Mouse (Mus musculus): Measurements from ENCODE around the gene Adcy6.
"Not testable (repeated sequence)": the region's sequence is repeated elsewhere in the genome, so short reads cannot be mapped to it uniquely, and the experiment has no call there.

Adcy6 gene

DNA sequence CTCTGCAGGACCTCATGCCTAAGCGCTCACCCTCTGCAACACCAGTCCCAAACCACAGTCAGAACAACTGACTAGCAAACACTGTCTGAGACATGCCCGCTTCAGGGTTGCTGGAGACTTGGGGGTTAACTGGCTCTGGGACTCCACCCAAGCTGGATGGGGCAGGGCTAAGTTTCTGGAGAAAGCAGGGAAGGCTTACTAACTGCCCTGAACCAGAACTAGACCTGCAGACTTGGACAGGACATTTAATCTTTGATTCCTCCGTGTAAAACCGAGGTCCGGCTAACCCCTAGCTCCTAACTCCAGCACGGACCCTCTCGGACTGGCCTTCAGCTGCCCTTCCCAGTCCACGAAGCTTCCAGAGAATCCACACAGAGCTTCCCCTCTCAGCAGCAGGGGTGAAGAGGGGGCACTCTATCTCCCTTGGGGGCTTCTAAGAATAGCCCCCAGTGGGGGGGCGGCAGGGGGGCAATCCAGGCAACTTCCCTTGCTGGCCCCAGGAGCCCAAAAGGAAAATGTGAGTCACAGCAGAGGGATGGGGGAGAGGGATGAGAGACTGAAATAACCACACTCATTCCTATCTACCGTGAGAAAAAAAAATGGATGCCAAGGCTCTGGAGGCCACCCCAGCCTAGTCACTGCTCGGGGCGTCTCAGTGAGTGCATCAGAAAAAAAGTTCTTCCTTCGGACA lies 7.5 kb downstream of the Adcy6 start:
- DNase-seq (ENCODE audit: low spot score in 2 of 2) = no peak

- DNase-seq (ENCODE audit: low spot score in 2 of 2) = no peak
These were observed 8.1 kb downstream of the Adcy6 start for GRCm38 (mm10) chr15:98601832-98602190.

- no peak for DNase-seq (ENCODE audit: low spot score in 2 of 2)
These were observed 9.7 kb downstream of the Adcy6 start for GRCm38 (mm10) chr15:98600036-98600709.

DNA sequence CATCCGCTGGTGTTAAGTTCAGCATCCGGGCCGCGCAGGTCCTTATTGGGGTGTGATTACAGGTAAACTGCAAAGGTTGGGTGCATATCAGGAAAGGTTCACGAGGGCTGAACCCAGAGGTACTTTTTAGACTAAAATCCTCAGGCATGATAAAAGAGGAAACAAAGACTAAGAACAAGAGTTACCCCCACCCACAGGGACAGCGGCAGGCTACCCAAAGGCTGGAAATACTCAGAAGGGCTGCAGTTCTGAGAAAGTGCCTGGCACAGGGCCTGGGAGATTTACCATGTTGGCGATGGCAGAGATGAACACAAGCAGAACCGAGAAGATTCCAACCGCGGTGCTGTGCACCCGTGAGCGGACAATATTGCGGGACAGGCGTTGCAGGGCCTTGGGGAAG lies 13.3 kb downstream of the Adcy6 start:
- no peak for DNase-seq (ENCODE audit: low spot score in 2 of 2)

GRCm38 (mm10) chr15:98595049-98595448 lies 14.8 kb downstream of the Adcy6 start:
- no peak for DNase-seq (ENCODE audit: low spot score in 2 of 2)

DNA sequence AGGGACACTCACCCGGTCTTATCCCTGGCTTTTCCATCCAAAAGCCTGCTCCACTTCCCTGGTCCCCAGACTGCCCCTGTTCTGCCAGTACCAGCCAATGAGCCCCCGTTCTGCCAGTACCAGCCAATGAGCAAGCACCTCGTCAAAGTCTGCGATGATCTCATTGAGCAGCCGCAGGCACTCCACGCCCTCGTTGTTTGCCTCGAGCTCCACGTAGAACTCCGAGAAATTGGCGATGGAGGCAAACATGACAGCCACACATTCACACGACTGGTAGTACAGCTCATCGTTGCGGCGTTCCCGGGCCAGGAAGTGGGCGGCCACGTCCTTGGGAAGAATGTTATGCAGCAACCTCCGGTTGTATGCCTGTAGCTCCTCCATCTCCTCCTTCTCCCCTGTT lies 15.7 kb downstream of the Adcy6 start:
- DNase-seq (ENCODE audit: low spot score in 2 of 2) = no peak

DNA sequence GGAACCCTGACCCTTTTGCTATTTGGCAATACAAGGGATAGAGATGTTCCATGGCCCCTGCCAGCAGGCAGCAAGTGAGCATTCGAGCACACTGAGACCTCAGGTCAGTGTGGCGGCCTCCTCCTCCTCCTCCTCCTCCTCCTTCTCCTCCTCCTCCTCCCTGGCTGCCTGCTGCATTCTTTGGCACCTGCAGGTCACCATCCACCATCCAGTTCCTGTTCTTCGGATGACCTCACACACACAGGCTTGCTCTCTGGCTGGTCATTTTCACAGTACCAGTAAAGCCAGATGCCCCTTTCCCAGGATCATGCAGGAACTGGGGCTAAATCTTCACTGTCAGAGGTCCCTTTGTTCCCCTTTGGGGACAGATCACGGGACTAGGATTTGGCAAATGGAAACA lies 18.5 kb downstream of the Adcy6 start:
- DNase-seq (ENCODE audit: low spot score in 2 of 2) = no peak

DNA sequence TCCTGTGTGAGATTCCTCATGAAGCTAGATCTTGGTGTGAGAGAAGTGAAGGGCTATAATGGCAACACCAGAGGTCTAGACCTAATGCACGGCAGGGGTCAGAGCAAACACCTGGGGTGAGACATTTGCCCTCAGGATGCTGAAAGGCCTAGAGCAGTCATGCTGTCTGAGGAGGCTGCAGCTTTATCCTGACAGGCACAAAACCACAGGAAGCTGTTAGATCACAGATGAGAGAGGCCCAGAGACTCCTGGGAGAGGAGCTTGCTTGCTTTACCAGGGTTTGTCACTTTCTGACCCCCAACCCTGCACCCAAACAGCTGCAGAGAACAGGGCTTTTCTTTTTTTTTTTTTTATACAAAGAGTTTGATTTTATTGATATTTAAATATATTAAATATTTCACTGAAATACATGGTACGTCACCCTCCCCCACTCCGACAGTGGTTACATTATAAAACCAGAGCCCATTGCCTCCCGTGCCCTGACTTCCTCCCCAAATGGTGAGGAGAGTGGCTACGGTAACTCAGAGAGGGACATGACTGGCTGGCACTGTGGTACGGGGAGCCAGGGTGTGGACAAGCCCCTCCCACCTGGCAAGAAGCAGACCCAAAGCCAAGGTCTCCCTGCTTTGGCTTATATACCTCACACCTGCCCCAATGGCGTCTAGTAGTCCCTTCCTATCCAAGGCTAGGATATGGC lies 20.1 kb downstream of the Adcy6 start:
- DNase-seq (ENCODE audit: low spot score in 2 of 2) = no peak

DNA sequence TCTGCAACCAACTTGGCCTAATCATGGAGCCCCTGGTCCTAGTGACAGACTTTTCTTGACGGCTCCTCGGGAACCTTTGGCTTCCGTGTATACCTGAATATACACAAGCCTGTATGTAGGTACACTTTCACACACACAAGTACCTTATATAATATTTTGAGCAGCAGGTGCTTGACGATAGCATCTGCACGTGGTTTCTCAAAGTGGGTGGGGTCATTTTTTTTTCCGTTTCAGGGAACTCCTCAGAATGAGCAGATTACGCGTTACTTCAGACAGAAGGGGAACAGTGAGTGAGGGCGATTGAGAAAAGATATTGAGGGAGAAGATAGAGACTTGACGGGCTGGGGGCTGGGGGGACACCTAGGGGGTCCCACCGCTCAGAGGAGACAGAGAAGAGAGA lies 22.1 kb downstream of the Adcy6 start:
- no peak for DNase-seq (ENCODE audit: low spot score in 2 of 2)

GRCm38 (mm10) chr15:98586141-98586540 lies 23.7 kb downstream of the Adcy6 start:
- not testable (repeated sequence) for DNase-seq (ENCODE audit: low spot score in 2 of 2)

GRCm38 (mm10) chr15:98585421-98585820 lies 24.5 kb downstream of the Adcy6 start:
- no peak for DNase-seq (ENCODE audit: low spot score in 2 of 2)

DNA sequence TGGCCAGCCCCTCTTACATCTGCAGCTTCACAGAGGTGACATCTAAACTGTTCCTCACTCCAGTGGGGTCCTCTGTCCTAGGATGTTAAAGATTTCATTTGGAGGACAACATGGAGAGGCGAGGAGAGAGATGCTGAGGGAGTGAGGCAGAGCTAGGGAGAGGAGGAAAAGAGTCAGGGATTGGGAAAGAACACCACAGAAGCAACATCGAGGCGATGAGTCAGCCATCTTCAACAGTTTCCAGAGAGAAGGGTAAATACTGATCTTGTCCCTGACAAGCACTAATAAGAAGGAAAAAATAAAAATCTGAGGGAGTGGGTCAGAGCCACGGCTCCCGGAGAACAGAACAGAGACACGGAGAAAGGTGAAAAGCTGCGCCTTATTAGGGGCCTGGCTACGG lies 26.9 kb downstream of the Adcy6 start:
- DNase-seq (ENCODE audit: low spot score in 2 of 2) = no peak

GRCm38 (mm10) chr15:98582410-98582809 lies 27.5 kb downstream of the Adcy6 start:
- no peak for DNase-seq (ENCODE audit: low spot score in 2 of 2)

DNA sequence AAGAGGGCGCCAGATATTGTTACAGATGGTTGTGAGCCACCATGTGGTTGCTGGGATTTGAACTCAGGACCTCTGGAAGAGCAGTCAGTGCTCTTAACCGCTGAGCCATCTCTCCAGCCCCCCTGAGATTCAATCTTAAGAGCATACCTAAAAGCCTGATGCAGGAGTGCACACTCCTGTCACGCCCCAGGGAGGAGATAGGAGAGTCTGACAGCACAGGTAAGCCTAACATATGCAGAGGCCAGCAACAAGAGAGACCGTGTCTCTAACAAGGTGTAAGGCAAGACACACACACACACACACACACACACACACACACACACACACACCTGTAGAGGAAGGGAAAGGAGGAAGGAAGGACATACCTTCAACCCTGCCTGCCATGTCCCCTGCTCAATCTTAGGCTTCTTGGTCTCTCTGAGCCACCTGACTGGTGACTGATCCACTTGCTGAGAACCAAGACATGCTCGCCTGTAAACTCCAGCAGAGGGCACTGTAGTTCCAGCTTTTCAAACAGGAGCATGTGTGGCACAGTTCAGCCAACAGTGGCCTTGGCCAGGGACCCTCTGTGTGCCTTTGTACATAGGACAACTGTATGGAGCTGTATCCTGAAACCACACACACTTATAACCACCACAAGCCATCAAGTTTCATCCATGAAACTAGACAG lies 29.9 kb downstream of the Adcy6 start:
- peak; percentile 31 to 67 for DNase-seq (ENCODE audit: low spot score in 2 of 2)

DNA sequence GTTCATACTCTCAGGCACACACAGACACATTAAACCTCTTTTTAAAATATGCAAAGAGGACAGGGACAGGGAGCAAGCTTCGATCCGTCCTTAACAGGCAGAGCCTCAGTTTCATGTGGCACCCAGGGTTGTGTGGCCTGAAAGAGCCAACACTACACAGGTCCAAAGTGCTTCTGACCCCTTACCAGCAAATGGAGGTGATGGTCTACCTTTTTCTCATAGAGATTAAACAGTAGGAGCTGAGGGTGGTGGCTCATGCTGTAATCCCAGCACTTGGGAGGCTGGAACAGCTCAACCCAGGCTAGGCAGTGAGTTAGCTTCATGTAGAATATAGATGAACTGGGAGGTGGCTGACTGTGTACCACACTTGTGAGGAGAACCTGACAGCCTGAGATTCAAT lies 30.6 kb downstream of the Adcy6 start:
- DNase-seq (ENCODE audit: low spot score in 2 of 2) = no peak

DNA sequence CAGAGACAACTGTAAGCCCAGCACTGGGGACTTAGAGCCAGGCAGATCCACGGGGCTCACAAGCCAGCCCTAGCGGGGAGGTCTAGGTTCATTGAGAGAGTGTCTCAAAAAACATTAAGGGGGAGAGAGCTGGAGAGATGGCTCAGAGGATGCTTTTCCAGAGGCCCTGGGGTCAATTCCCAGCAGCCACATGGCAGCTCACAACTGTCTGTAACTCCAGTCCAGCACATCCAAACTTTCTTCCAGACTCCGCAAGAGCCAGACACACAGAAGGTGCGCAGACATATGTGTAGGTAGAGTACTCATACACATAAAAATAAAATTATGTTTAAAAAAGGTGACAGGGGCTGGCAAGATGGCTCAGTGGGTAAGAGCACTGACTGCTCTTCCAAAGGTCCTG lies 36.6 kb downstream of the Adcy6 start:
- no peak for DNase-seq (ENCODE audit: low spot score in 2 of 2)

- no peak for DNase-seq (ENCODE audit: low spot score in 2 of 2)
These were observed 38.9 kb downstream of the Adcy6 start, which contains the start of the genes Ccnt1 and 4930415O20Rik for GRCm38 (mm10) chr15:98570873-98571538. Ccnt1 (minus strand) TSS chr15:98570923. 4930415O20Rik (plus strand) TSS chr15:98571004.

DNA sequence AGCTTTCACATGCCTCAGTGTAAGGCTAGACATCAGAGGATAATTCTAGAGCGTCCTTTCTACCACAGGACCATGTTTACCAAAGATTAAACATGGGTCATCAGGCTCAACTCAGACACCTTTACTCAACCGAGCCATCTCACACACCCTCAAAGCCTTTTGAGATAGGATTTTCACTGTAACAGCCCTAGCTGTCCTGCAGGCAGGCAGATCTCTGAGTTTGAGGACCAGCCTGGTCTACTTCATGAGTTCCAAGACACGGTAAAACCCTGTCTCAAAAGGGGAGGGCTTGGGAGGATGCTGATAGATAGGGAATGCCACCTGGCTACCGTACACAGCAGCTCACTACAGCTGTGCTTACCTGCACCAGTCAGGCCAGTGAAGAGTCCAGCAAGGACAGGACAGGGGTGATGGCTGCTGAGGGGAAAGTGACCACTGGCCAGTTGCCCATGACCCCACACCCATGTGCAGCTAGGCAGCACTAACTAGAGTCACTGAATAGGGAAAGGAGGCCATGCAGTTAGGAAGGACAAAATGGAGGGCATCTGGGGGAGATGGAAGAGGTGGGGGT lies 40.0 kb downstream of the Adcy6 start:
- no peak for DNase-seq (ENCODE audit: low spot score in 2 of 2)

DNA sequence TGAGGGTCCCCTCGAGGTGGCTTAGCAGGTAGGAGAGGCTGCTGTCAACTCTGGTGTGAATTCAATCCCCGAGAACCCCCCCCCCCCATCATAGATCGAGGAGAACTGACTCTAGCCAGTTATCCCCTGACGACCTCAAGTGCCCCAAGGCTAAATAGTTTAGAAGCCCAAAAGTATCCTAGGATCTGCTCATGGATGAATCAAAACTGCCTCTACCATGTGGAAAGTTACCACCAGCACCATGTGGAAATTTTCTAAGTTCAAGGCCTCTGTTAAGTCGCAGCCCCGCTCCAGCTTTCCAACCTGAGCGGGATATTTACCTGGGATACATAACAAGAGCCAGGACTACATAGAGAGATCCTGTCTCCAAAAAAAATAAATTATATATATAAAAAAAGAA lies 40.7 kb downstream of the Adcy6 start:
- no peak for DNase-seq (ENCODE audit: low spot score in 2 of 2)

- peak in 1 of 2 experiments; percentile 8 for DNase-seq (ENCODE audit: low spot score in 2 of 2)
These were observed 41.4 kb downstream of the Adcy6 start for GRCm38 (mm10) chr15:98568256-98569033.
